Mouse (Mus musculus) liver, embryonic 11.5 days (tissue): ENCODE results near the gene Tulp3. TPM values are rescaled to one million over a fixed set of nuclear protein-coding genes. Genes with fewer than 3 reads are reported as not detected.

ENCODE experiments used
- ATAC-seq: fragments of 200-750 bp; cut with Nextera tagmentation; replicated peaks from 2 replicates; pipeline ENCODE4 v1.8.0; 2017; ENCODE audit warnings: moderate number of reproducible peaks, mild to moderate bottlenecking, moderate TSS enrichment, moderate library complexity; ENCODE audit not compliant: low FRiP score
- DNase-seq: peaks from one replicate; pipeline ENCODE4 v3.0.0-alpha.2; 2017; ENCODE audit warnings: low spot score
- H3K27ac ChIP-seq: fragments of 300-500 bp; sonication (generic); 2 replicates; pipeline ENCODE4 v1.5.1; 2014; ENCODE audit warnings: mild to moderate bottlenecking, low read depth, low read length, control low read depth
- H3K27me3 ChIP-seq: fragments of 300-500 bp; sonication (generic); replicated peaks from 2 replicates; pipeline ENCODE4 v1.6.1; 2014; ENCODE audit warnings: low read length, mixed read lengths; ENCODE audit not compliant: control insufficient read depth, insufficient read depth
- H3K36me3 ChIP-seq: fragments of 300-500 bp; sonication (generic); 2 replicates; pipeline ENCODE4 v1.6.1; 2014; ENCODE audit warnings: mild to moderate bottlenecking, low read length, moderate library complexity, mixed read lengths; ENCODE audit not compliant: control insufficient read depth, insufficient read depth
- H3K4me1 ChIP-seq: fragments of 300-500 bp; sonication (generic); replicated peaks from 2 replicates; pipeline ENCODE4 v1.6.1; 2014; ENCODE audit warnings: low read length, mixed read lengths; ENCODE audit not compliant: control insufficient read depth, insufficient read depth
- H3K4me2 ChIP-seq: fragments of 300-500 bp; sonication (generic); 2 replicates; pipeline ENCODE4 v1.6.1; 2014; ENCODE audit warnings: mild to moderate bottlenecking, control low read depth, moderate library complexity
- H3K4me3 ChIP-seq: fragments of 300-500 bp; sonication (generic); 2 replicates; pipeline ENCODE4 v1.5.1; 2014; ENCODE audit warnings: low read depth, low read length, control low read depth
- H3K9ac ChIP-seq: fragments of 300-500 bp; sonication (generic); 2 replicates; pipeline ENCODE4 v1.6.1; 2014; ENCODE audit warnings: low read depth, low read length, control low read depth
- H3K9me3 ChIP-seq: fragments of 300-500 bp; sonication (generic); 2 replicates; pipeline ENCODE4 v1.6.1; 2016; ENCODE audit warnings: low read length, inconsistent platforms, mixed read lengths; ENCODE audit not compliant: control insufficient read depth
- WGBS: fragments of 180-500 bp; shearing (Covaris S2); extraction: QIAGEN DNeasy Blood & Tissue Kit; methylation state at CpG from one replicate; pipeline ENCODE4 v1.1.7; 2014; 5-methylcytosine and 5-hydroxymethylcytosine counted together
- polyA plus RNA-seq: library from polyadenylated mRNA; unstranded; fragments of >200 nt; fragmentation: Nextera tagmentation; extraction: Ambion mirVana; gene quantifications from 2 replicates; pipeline ENCODE4 v1.2.1, GENCODE M21; 2014

The Tulp3 gene
- polyA plus RNA-seq, 1 experiment from 2014 or later, result 10.1 TPM

DNA sequence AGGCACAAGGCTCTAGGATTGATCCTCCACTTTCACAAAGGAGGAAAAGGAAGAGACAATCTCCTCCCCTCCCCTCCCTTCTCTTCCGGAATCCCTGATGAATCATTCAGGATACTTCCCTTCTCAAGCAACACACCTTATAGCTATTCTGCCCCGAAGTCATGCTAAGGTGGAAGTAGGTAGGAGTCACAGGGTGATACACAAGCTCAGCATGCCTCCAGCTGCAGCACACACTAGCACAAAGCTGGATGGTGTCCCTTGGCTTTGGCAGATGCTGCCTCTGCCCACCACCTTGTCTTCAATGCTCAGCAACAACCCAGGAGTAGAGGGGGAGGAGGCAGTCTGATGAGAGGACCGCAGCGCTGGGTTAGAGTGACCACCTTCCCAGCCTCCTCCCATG is 76.6 kb downstream of the Tulp3 start:
- H3K4me2 ChIP-seq, result no peak overlapping the region

DNA sequence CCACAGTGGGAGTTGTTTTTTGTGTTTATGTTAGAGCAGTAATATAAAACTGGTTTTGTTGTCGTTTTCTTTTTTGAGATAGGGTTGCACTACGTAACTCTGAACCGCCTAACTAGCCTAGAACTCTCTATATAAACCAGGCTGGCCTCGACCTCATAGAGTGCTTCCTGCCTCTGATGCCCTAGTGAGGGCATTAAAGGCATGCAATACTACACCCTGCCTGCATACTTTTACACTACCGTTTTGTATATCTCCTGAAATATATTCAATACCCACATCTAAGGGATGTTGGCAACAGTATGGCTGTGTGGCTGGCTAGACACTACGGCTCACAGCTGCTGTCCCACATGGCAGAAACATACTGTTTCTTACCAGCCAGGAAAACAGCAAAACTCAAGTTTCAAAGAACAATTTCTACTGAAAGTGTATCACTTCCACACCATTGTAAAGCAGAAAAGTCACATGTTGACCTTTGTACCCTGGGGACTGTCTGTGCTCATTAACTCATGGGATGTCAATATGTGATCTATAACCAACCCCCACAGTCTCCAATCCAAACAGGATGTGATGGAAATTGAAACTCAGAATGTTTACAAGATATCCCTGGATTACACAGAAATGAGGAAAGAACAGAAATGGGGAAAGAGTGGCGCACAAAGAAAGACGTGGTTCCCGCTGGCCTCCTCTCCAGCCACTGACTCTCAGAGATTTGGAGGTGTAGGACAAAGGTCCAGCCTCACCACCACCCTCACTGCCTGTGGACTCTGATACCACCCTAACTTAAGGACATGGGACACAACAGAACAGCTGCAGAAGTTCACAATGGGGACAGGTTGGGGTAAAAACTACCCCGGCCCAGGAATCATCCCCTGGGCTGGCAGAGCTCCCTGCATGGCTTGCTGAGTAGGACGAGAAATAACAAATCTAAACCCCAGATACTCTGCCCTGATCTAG is 78.2 kb downstream of the Tulp3 start:
- no peaks in the 10 kb centered on the region for H3K4me1 ChIP-seq
- H3K36me3 ChIP-seq, result no peaks in the 10 kb centered on the region
- no peak for ATAC-seq
- no peaks in the 10 kb centered on the region for H3K27me3 ChIP-seq
- H3K9ac ChIP-seq, result no peak overlapping the region
- H3K27ac ChIP-seq, result no peak overlapping the region
- no peaks in the 10 kb centered on the region for H3K9me3 ChIP-seq
- no peak overlapping the region for H3K4me3 ChIP-seq
- DNase-seq, result no peak
- H3K4me2 ChIP-seq, result no peak overlapping the region
- 82% methylated on average over 11 of the region's 11 CpGs for WGBS

More for the DNA sequence above, 76.6 kb downstream of the Tulp3 start:
- no peak overlapping the region for H3K27ac ChIP-seq
- no peaks in the 10 kb centered on the region for H3K27me3 ChIP-seq
- WGBS, result 54% methylated on average over 4 of the region's 4 CpGs
- no peak overlapping the region for H3K9ac ChIP-seq
- no peaks in the 10 kb centered on the region for H3K36me3 ChIP-seq
- H3K9me3 ChIP-seq, result no peaks in the 10 kb centered on the region
- H3K4me3 ChIP-seq, result no peak overlapping the region
- no peak for ATAC-seq
- no peaks in the 10 kb centered on the region for H3K4me1 ChIP-seq
- DNase-seq, result no peak

DNA sequence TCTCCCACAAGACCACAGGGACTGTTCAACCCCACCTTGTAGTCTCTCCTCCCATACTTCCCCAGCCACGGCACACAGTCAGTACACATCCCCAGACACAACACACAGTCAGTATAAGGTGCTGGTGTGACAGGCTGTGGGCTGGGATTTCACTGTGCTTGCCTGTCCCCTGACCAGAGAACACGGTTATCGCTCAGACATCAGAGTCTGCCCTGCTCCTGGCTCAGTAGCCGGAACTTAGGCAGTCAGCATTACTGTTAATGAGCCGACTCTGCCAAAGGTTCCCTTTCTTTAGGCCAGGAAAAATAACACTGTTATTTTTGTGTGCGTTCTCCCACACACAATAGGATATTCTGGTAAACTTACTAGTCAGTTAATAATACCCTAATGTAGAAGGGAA is 79.3 kb downstream of the Tulp3 start:
- ATAC-seq, result no peak
- Histone ChIP-seq H3K9ac (no peak overlapping the region), H3K9me3 (no peaks in the 10 kb centered on the region), H3K27me3 (no peaks in the 10 kb centered on the region), H3K4me2 (no peak overlapping the region), H3K36me3 (no peaks in the 10 kb centered on the region), H3K27ac (no peak overlapping the region), H3K4me3 (no peak overlapping the region), H3K4me1 (no peaks in the 10 kb centered on the region)
- no peak for DNase-seq
- 87% methylated on average over 6 of the region's 6 CpGs for WGBS

DNA sequence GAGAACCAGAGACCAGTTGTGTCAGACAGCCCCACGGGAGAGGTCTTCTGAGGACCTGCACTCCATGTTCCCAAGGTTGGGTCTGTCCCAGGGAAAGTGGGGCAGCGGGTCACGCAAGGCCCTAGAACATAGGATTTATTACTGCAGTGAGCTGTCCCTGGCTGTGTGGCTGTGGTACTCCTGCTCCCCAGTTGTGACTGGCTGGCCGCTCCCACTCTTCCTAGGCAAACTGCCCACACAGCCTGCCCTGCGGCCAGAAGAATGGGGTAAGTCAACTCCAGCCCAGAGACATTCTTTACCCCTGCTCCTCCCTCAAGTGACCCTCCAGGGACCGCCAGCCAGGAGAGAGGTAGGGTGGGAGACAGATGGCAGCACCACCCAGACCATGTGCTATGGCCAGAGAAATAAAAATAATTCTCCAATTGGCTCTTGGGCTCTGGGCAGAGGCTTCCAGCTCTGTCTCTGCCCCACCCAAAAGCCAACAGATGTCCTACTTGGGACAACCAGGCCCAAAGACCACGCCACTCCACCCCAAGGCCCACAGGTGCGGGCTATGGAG is 80.1 kb downstream of the Tulp3 start:
- Histone ChIP-seq H3K4me1 (no peaks in the 10 kb centered on the region), H3K4me3 (no peak overlapping the region), H3K27ac (no peak overlapping the region), H3K9ac (no peak overlapping the region; the same call in 1 of the 2 replicates), H3K9me3 (no peaks in the 10 kb centered on the region), H3K36me3 (no peaks in the 10 kb centered on the region), H3K27me3 (no peaks in the 10 kb centered on the region), H3K4me2 (no peak overlapping the region)
- WGBS, result 82% methylated on average over 8 of the region's 8 CpGs
- DNase-seq, result no peak
- no peak for ATAC-seq

- DNase-seq (no peak), ATAC-seq (no peak)
- H3K36me3 ChIP-seq, result no peaks in the 10 kb centered on the region
- 67% methylated on average over 1 of the region's 1 CpGs for WGBS
- H3K27ac ChIP-seq, result no peak overlapping the region
- no peaks in the 10 kb centered on the region for H3K4me1 ChIP-seq
- no peak overlapping the region for H3K9ac ChIP-seq
- H3K27me3 ChIP-seq, result no peaks in the 10 kb centered on the region
- no peak overlapping the region for H3K4me3 ChIP-seq
- no peak overlapping the region for H3K4me2 ChIP-seq
- H3K9me3 ChIP-seq, result no peaks in the 10 kb centered on the region
Measured at GRCm38 (mm10) chr6:128273507-128273906, 82.1 kb downstream of the Tulp3 start.

DNA sequence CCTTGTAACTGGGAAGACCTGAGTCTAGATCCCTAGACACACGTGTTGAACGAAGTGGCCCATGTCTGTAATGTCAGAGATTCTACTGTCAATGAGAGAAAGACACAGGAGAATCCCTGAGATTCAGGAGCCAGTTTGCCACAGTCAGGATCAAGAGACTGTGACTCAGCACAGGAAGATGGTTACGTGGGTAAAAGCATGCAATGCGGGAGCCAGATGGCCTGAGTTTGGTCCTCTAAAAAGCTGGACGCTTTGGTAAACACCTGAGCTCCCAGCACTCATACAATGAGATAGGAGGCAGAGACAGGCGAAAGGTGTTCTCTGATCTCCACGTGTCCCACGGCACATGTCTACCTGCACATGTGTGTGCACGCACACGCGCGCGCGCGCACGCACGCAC is 82.9 kb downstream of the Tulp3 start:
- Histone ChIP-seq H3K36me3 (no peaks in the 10 kb centered on the region), H3K4me3 (no peak overlapping the region), H3K27me3 (no peaks in the 10 kb centered on the region), H3K27ac (no peak overlapping the region), H3K9ac (no peak overlapping the region), H3K9me3 (no peaks in the 10 kb centered on the region), H3K4me2 (no peak overlapping the region), H3K4me1 (no peaks in the 10 kb centered on the region)
- DNase-seq, result no peak
- whole genome bisulfite sequencing, result 93% methylated on average over 17 of the region's 17 CpGs
- no peak for ATAC-seq

Other genes with a start within 250 kb of the Tulp3 start
- 46.3 and 46.9 TPM in 2 replicates for gene Tspan9, start 212.3 kb downstream of the Tulp3 start, polyA plus RNA-seq
- 0.95 and 1.9 TPM in 2 replicates for gene Tead4, start 55.0 kb downstream of the Tulp3 start, polyA plus RNA-seq
- gene Rhno1, start 7.1 kb upstream of the Tulp3 start, polyA plus RNA-seq, result 120 and 126 TPM in 2 replicates
- gene Foxm1, start 7.1 kb upstream of the Tulp3 start, polyA plus RNA-seq, result 34.2 and 38.3 TPM in 2 replicates
- gene Tex52, start 19.6 kb upstream of the Tulp3 start, polyA plus RNA-seq, result 0.14 TPM in 1 of 2 replicates, not detected in the other
- not detected in 2 replicates for gene Gm44596, start 19.7 kb upstream of the Tulp3 start, polyA plus RNA-seq
- gene Nrip2, start 43.4 kb upstream of the Tulp3 start, polyA plus RNA-seq, result 2.9 and 3.5 TPM in 2 replicates
- 30.1 and 32.8 TPM in 2 replicates for gene Itfg2, start 69.1 kb upstream of the Tulp3 start, polyA plus RNA-seq
- 541 and 572 TPM in 2 replicates for gene Fkbp4, start 82.8 kb upstream of the Tulp3 start, polyA plus RNA-seq
- gene Pzp, start 170.9 kb upstream of the Tulp3 start, polyA plus RNA-seq, result 17.8 and 19.8 TPM in 2 replicates
- 0.45 and 1.3 TPM in 2 replicates for gene A2ml1, start 225.8 kb upstream of the Tulp3 start, polyA plus RNA-seq